Mouse (Mus musculus): ENCODE data around the gene Atrnl1. TPM values are rescaled to one million over a fixed set of nuclear protein-coding genes. Genes with fewer than 3 reads are reported as not detected.
A peak's percentile ranks its signal among the peaks of the same experiment; 100 is the strongest.

The Atrnl1 gene
- polyA plus RNA-seq, 1 experiment from 2014 or later: 0.60 TPM

GRCm38 (mm10) chr19:58088433-58088832, 477.6 kb downstream of the Atrnl1 start:
- Histone ChIP-seq H3K9ac (ENCODE audit: low read depth, low read length) (no peak overlapping the region), H3K36me3 (ENCODE audit: control insufficient read depth, insufficient read depth) (no peaks in the 10 kb centered on the region), H3K4me3 (ENCODE audit: low read depth, low read length) (no peak overlapping the region), H3K27ac (ENCODE audit: low read length) (no peak overlapping the region), H3K9me3 (replicated peaks; ENCODE audit: control insufficient read depth, low read length) (no peaks in the 10 kb centered on the region), H3K4me1 (ENCODE audit: control insufficient read depth, low read depth, low read length) (no peaks in the 10 kb centered on the region), H3K4me2 (ENCODE audit: low read depth, low read length) (no peak overlapping the region), H3K27me3 (ENCODE audit: control insufficient read depth, insufficient read depth, low read depth, low read length) (no peaks in the 10 kb centered on the region)
- no peak for ATAC-seq (ENCODE audit: low read depth)
- 58% methylated on average over 7 of the region's 7 CpGs for WGBS (ENCODE audit: insufficient replicate concordance)

- Histone ChIP-seq H3K4me1 (ENCODE audit: control insufficient read depth, low read depth, low read length) (no peaks in the 10 kb centered on the region), H3K9ac (ENCODE audit: low read depth, low read length) (no peak overlapping the region), H3K9me3 (replicated peaks; ENCODE audit: control insufficient read depth, low read length) (no peaks in the 10 kb centered on the region), H3K36me3 (ENCODE audit: control insufficient read depth, insufficient read depth) (no peaks in the 10 kb centered on the region), H3K27me3 (ENCODE audit: control insufficient read depth, insufficient read depth, low read depth, low read length) (no peaks in the 10 kb centered on the region), H3K4me3 (ENCODE audit: low read depth, low read length) (no peak overlapping the region), H3K27ac (ENCODE audit: low read length) (no peak overlapping the region), H3K4me2 (ENCODE audit: low read depth, low read length) (no peak overlapping the region)
- WGBS (ENCODE audit: insufficient replicate concordance): 80% methylated on average over 16 of the region's 16 CpGs
- ATAC-seq (ENCODE audit: low read depth): no peak
Observed at GRCm38 (mm10) chr19:58091911-58092310, 481.1 kb downstream of the Atrnl1 start.

- no peaks in the 10 kb centered on the region for H3K36me3 ChIP-seq (ENCODE audit: control insufficient read depth, insufficient read depth)
- no peaks in the 10 kb centered on the region for H3K4me1 ChIP-seq (ENCODE audit: control insufficient read depth, low read depth, low read length)
- WGBS (ENCODE audit: insufficient replicate concordance): 64% methylated on average over 14 of the region's 14 CpGs
- no peak overlapping the region for H3K27ac ChIP-seq (ENCODE audit: low read length)
- H3K4me3 ChIP-seq (ENCODE audit: low read depth, low read length): no peak overlapping the region
- no peaks in the 10 kb centered on the region for H3K9me3 ChIP-seq (replicated peaks; ENCODE audit: control insufficient read depth, low read length)
- ATAC-seq (ENCODE audit: low read depth): no peak
- H3K27me3 ChIP-seq (ENCODE audit: control insufficient read depth, insufficient read depth, low read depth, low read length): no peaks in the 10 kb centered on the region
- H3K4me2 ChIP-seq (ENCODE audit: low read depth, low read length): no peak overlapping the region
- no peak overlapping the region for H3K9ac ChIP-seq (ENCODE audit: low read depth, low read length)
Observed at GRCm38 (mm10) chr19:58094781-58095543, 484.1 kb downstream of the Atrnl1 start.

- WGBS (ENCODE audit: insufficient replicate concordance): 66% methylated on average over 7 of the region's 7 CpGs
- no peaks in the 10 kb centered on the region for H3K4me1 ChIP-seq (ENCODE audit: control insufficient read depth, low read depth, low read length)
- H3K36me3 ChIP-seq (ENCODE audit: control insufficient read depth, insufficient read depth): no peaks in the 10 kb centered on the region
- H3K9me3 ChIP-seq (replicated peaks; ENCODE audit: control insufficient read depth, low read length): no peaks in the 10 kb centered on the region
- no peak for ATAC-seq (ENCODE audit: low read depth)
- H3K27me3 ChIP-seq (ENCODE audit: control insufficient read depth, insufficient read depth, low read depth, low read length): no peaks in the 10 kb centered on the region
- H3K9ac ChIP-seq (ENCODE audit: low read depth, low read length): no peak overlapping the region
- H3K4me3 ChIP-seq (ENCODE audit: low read depth, low read length): no peak overlapping the region
- H3K4me2 ChIP-seq (ENCODE audit: low read depth, low read length): no peak overlapping the region
- no peak overlapping the region for H3K27ac ChIP-seq (ENCODE audit: low read length)
Observed at GRCm38 (mm10) chr19:58095776-58096175, 484.9 kb downstream of the Atrnl1 start.

GRCm38 (mm10) chr19:58097195-58097594, 486.4 kb downstream of the Atrnl1 start:
- WGBS (ENCODE audit: insufficient replicate concordance): 58% methylated on average over 2 of the region's 2 CpGs
- ATAC-seq (ENCODE audit: low read depth): no peak
- no peak overlapping the region for H3K4me2 ChIP-seq (ENCODE audit: low read depth, low read length)
- no peaks in the 10 kb centered on the region for H3K4me1 ChIP-seq (ENCODE audit: control insufficient read depth, low read depth, low read length)
- H3K9me3 ChIP-seq (replicated peaks; ENCODE audit: control insufficient read depth, low read length): no peaks in the 10 kb centered on the region
- H3K27me3 ChIP-seq (ENCODE audit: control insufficient read depth, insufficient read depth, low read depth, low read length): no peaks in the 10 kb centered on the region
- no peaks in the 10 kb centered on the region for H3K36me3 ChIP-seq (ENCODE audit: control insufficient read depth, insufficient read depth)
- H3K9ac ChIP-seq (ENCODE audit: low read depth, low read length): no peak overlapping the region
- no peak overlapping the region for H3K27ac ChIP-seq (ENCODE audit: low read length)
- no peak overlapping the region for H3K4me3 ChIP-seq (ENCODE audit: low read depth, low read length)

- Histone ChIP-seq H3K9ac (ENCODE audit: low read depth, low read length) (no peak overlapping the region), H3K4me2 (ENCODE audit: low read depth, low read length) (no peak overlapping the region), H3K36me3 (ENCODE audit: control insufficient read depth, insufficient read depth) (no peaks in the 10 kb centered on the region), H3K9me3 (replicated peaks; ENCODE audit: control insufficient read depth, low read length) (no peaks in the 10 kb centered on the region), H3K4me3 (ENCODE audit: low read depth, low read length) (no peak overlapping the region), H3K27ac (ENCODE audit: low read length) (no peak overlapping the region), H3K27me3 (ENCODE audit: control insufficient read depth, insufficient read depth, low read depth, low read length) (no peaks in the 10 kb centered on the region), H3K4me1 (ENCODE audit: control insufficient read depth, low read depth, low read length) (no peaks in the 10 kb centered on the region)
- 58% methylated on average over 5 of the region's 5 CpGs for WGBS (ENCODE audit: insufficient replicate concordance)
- no peak for ATAC-seq (ENCODE audit: low read depth)
Observed at GRCm38 (mm10) chr19:58099539-58099938, 488.7 kb downstream of the Atrnl1 start.

- Histone ChIP-seq H3K4me1 (ENCODE audit: control insufficient read depth, low read depth, low read length) (no peaks in the 10 kb centered on the region), H3K36me3 (ENCODE audit: control insufficient read depth, insufficient read depth) (no peaks in the 10 kb centered on the region), H3K9me3 (replicated peaks; ENCODE audit: control insufficient read depth, low read length) (no peaks in the 10 kb centered on the region), H3K27me3 (ENCODE audit: control insufficient read depth, insufficient read depth, low read depth, low read length) (no peaks in the 10 kb centered on the region), H3K27ac (ENCODE audit: low read length) (no peak overlapping the region), H3K4me3 (ENCODE audit: low read depth, low read length) (no peak overlapping the region), H3K9ac (ENCODE audit: low read depth, low read length) (no peak overlapping the region), H3K4me2 (ENCODE audit: low read depth, low read length) (no peak overlapping the region)
- WGBS (ENCODE audit: insufficient replicate concordance): 52% methylated on average over 4 of the region's 4 CpGs
- no peak for ATAC-seq (ENCODE audit: low read depth)
Observed at GRCm38 (mm10) chr19:58100381-58100780, 489.5 kb downstream of the Atrnl1 start.

- H3K27ac ChIP-seq (ENCODE audit: low read length): no peak overlapping the region
- no peak overlapping the region for H3K9ac ChIP-seq (ENCODE audit: low read depth, low read length)
- H3K4me3 ChIP-seq (ENCODE audit: low read depth, low read length): no peak overlapping the region
- H3K27me3 ChIP-seq (ENCODE audit: control insufficient read depth, insufficient read depth, low read depth, low read length): no peaks in the 10 kb centered on the region
- WGBS (ENCODE audit: insufficient replicate concordance): 36% methylated on average over 7 of the region's 7 CpGs
- H3K9me3 ChIP-seq (replicated peaks; ENCODE audit: control insufficient read depth, low read length): no peaks in the 10 kb centered on the region
- no peaks in the 10 kb centered on the region for H3K36me3 ChIP-seq (ENCODE audit: control insufficient read depth, insufficient read depth)
- no peaks in the 10 kb centered on the region for H3K4me1 ChIP-seq (ENCODE audit: control insufficient read depth, low read depth, low read length)
- no peak overlapping the region for H3K4me2 ChIP-seq (ENCODE audit: low read depth, low read length)
- peak; percentile 37; the same call in 1 of the 2 replicates for ATAC-seq (ENCODE audit: low read depth)
Observed at GRCm38 (mm10) chr19:58104544-58104943, 493.7 kb downstream of the Atrnl1 start.

- Histone ChIP-seq H3K27me3 (ENCODE audit: control insufficient read depth, insufficient read depth, low read depth, low read length) (no peaks in the 10 kb centered on the region), H3K4me1 (ENCODE audit: control insufficient read depth, low read depth, low read length) (no peaks in the 10 kb centered on the region), H3K9me3 (replicated peaks; ENCODE audit: control insufficient read depth, low read length) (no peaks in the 10 kb centered on the region), H3K36me3 (ENCODE audit: control insufficient read depth, insufficient read depth) (no peaks in the 10 kb centered on the region), H3K4me3 (ENCODE audit: low read depth, low read length) (no peak overlapping the region), H3K4me2 (ENCODE audit: low read depth, low read length) (no peak overlapping the region), H3K27ac (ENCODE audit: low read length) (no peak overlapping the region), H3K9ac (ENCODE audit: low read depth, low read length) (no peak overlapping the region)
- ATAC-seq (ENCODE audit: low read depth): no peak
- WGBS (ENCODE audit: insufficient replicate concordance): 73% methylated on average over 10 of the region's 10 CpGs
Observed at GRCm38 (mm10) chr19:58107632-58108031, 496.8 kb downstream of the Atrnl1 start.

Measured in liver, embryonic 16.5 days (tissue).